Mouse (Mus musculus) cerebellum, adult 2 months (tissue): Measurements from ENCODE around the gene Tmod1. TPM values are rescaled to one million over a fixed set of nuclear protein-coding genes. Genes with fewer than 3 reads are reported as not detected.

Experiments used
- DNase-seq, 2 experiments: peaks; one replicate each; pipeline ENCODE4 v3.0.0; 2021
- H3K27ac ChIP-seq: fragments of 200-500 bp; 2 replicates; pipeline ENCODE4 v1.5.1; 2012; ENCODE audit warnings: low read length, control low read depth, inconsistent platforms; ENCODE audit not compliant: insufficient read depth
- H3K27me3 ChIP-seq: fragments of 200-500 bp; 2 replicates; pipeline ENCODE4 v1.6.1; 2012; ENCODE audit warnings: inconsistent platforms, mild to moderate bottlenecking, low read length, moderate library complexity; ENCODE audit not compliant: control insufficient read depth, insufficient read depth
- H3K4me1 ChIP-seq: fragments of 200-500 bp; 2 replicates; pipeline ENCODE4 v1.6.1; 2011; ENCODE audit warnings: low read length; ENCODE audit not compliant: control insufficient read depth, insufficient read depth
- H3K4me3 ChIP-seq: fragments of 200-500 bp; replicated peaks from 2 replicates; pipeline ENCODE3; 2011; ENCODE audit warnings: mild to moderate bottlenecking, low read depth, low read length, control low read depth; ENCODE audit not compliant: insufficient read depth
- CTCF ChIP-seq: fragments of 200-500 bp; IDR thresholded peaks from 2 replicates; pipeline ENCODE4 v1.5.1; 2011; ENCODE audit warnings: low read depth, mild to moderate bottlenecking, control low read depth, low read length, moderate library complexity, borderline replicate concordance; ENCODE audit not compliant: insufficient read depth
- POLR2A ChIP-seq: fragments of 200-500 bp; IDR thresholded peaks from 2 replicates; pipeline ENCODE4 v1.6.1; 2011; ENCODE audit warnings: low read length, control low read depth, borderline replicate concordance; ENCODE audit not compliant: insufficient read depth
- WGBS: fragments of 180-500 bp; shearing (Covaris S2); methylation state at CpG from one replicate; pipeline ENCODE4 v1.1.7; 2018; 5-methylcytosine and 5-hydroxymethylcytosine counted together
- polyA plus RNA-seq: library from polyadenylated mRNA; depleted of rRNA; stranded (reverse); fragments of >200 nt; gene quantifications from 2 replicates; pipeline ENCODE4 v1.2.3, GENCODE M21; 2012; rRNA removed

Tmod1 gene
- 55.4 and 55.7 TPM in 2 replicates for polyA plus RNA-seq

GRCm38 (mm10) chr4:46038892-46039751, at the start of gene Tmod1:
Tmod1 (plus strand) TSS chr4:46038935.
- peak within 1 kb of the TSS; percentile 57 for H3K4me3 ChIP-seq
- H3K27me3 ChIP-seq, result no peaks in the 10 kb centered on the region
- peak within 1 kb of the TSS; percentile 96 for H3K27ac ChIP-seq
- TF ChIP-seq CTCF (no peak), POLR2A (peak; percentile 38)
- peaks cover 20% of the 10 kb centered on the region for H3K4me1 ChIP-seq
- DNase-seq, result peak; percentile 84 to 89
- WGBS, result under 1% methylated on average over 61 of the region's 72 CpGs

- Histone ChIP-seq H3K4me3 (no peak overlapping the region), H3K4me1 (no peaks in the 10 kb centered on the region), H3K27me3 (no peaks in the 10 kb centered on the region), H3K27ac (no peak overlapping the region)
- DNase-seq, result no peak
- no peak for TF ChIP-seq POLR2A
- no peak for TF ChIP-seq CTCF
- 68% methylated on average over 6 of the region's 6 CpGs for WGBS
Observed at GRCm38 (mm10) chr4:45990427-45991135, 48.2 kb upstream of the Tmod1 start.

GRCm38 (mm10) chr4:45998536-45998935, 40.2 kb upstream of the Tmod1 start:
- no peak for DNase-seq
- no peak overlapping the region for H3K27ac ChIP-seq
- H3K4me3 ChIP-seq, result no peak overlapping the region
- TF ChIP-seq CTCF, result no peak
- no peak for TF ChIP-seq POLR2A
- H3K27me3 ChIP-seq, result no peaks in the 10 kb centered on the region
- no peaks in the 10 kb centered on the region for H3K4me1 ChIP-seq
- WGBS, result 78% methylated on average over 4 of the region's 4 CpGs

- peak; percentile 61 for TF ChIP-seq CTCF
- no peak for TF ChIP-seq POLR2A
- H3K27ac ChIP-seq, result no peak overlapping the region
- H3K4me1 ChIP-seq, result no peaks in the 10 kb centered on the region; the same call in 1 of the 2 replicates
- 80% methylated on average over 5 of the region's 5 CpGs for WGBS
- DNase-seq, result peak in 1 of 2 experiments; percentile 12
- H3K4me3 ChIP-seq, result no peak overlapping the region
- H3K27me3 ChIP-seq, result no peaks in the 10 kb centered on the region
Observed at GRCm38 (mm10) chr4:46008142-46008793, 30.5 kb upstream of the Tmod1 start.

GRCm38 (mm10) chr4:46011698-46012097, 27.0 kb upstream of the Tmod1 start:
- 96% methylated on average over 2 of the region's 2 CpGs for WGBS
- Histone ChIP-seq H3K4me1 (no peaks in the 10 kb centered on the region; the same call in 1 of the 2 replicates), H3K4me3 (no peak overlapping the region), H3K27ac (no peak overlapping the region), H3K27me3 (no peaks in the 10 kb centered on the region)
- no peak for DNase-seq
- TF ChIP-seq POLR2A (no peak), CTCF (no peak)

- no peak for TF ChIP-seq CTCF
- TF ChIP-seq POLR2A, result no peak
- H3K4me1 ChIP-seq, result no peaks in the 10 kb centered on the region
- DNase-seq, result no peak
- no peak overlapping the region for H3K4me3 ChIP-seq
- H3K27ac ChIP-seq, result no peak overlapping the region
- H3K27me3 ChIP-seq, result no peaks in the 10 kb centered on the region
- 83% methylated on average over 1 of the region's 1 CpGs for WGBS
Observed at GRCm38 (mm10) chr4:46015605-46016004, 23.1 kb upstream of the Tmod1 start.

- peak; percentile 47 to 58 for DNase-seq
- TF ChIP-seq CTCF, result no peak
- no peak for TF ChIP-seq POLR2A
- Histone ChIP-seq H3K4me1 (peaks cover 6% of the 10 kb centered on the region), H3K27ac (no peak overlapping the region), H3K4me3 (no peak overlapping the region), H3K27me3 (no peaks in the 10 kb centered on the region)
- 38% methylated on average over 3 of the region's 3 CpGs for WGBS
Observed at GRCm38 (mm10) chr4:46023021-46023481, 15.7 kb upstream of the Tmod1 start.
